Mouse (Mus musculus) heart, adult 18-20 months (tissue): ENCODE measurements around the gene Brinp1. TPM values are rescaled to one million over a fixed set of nuclear protein-coding genes. Genes with fewer than 3 reads are reported as not detected.
"Not testable (repeated sequence)": the region's sequence is repeated elsewhere in the genome, so short reads cannot be mapped to it uniquely, and the experiment has no call there.

Source experiments
- DNase-seq, 2 experiments: peaks; one replicate each; pipeline ENCODE4 v3.0.0; 2021 to 2022; ENCODE audit warnings: mixed read lengths in 1 of 2
- total RNA-seq, 2 experiments: library from RNA; stranded (reverse); gene quantifications; 2 replicates each; pipeline ENCODE4 v1.2.3; 2021

Gene Brinp1
- total RNA-seq, 2 experiments from 2014 or later = 0.18 TPM; not detected in 1

- not testable (repeated sequence) for DNase-seq
Observed at GRCm38 (mm10) chr4:68813997-68814396, 140.2 kb downstream of the Brinp1 start.

- no peak for DNase-seq
Observed at GRCm38 (mm10) chr4:68806502-68806901, 147.7 kb downstream of the Brinp1 start.

GRCm38 (mm10) chr4:68801923-68802855 lies 152.0 kb downstream of the Brinp1 start:
- DNase-seq = no peak

GRCm38 (mm10) chr4:68790003-68790402 lies 164.2 kb downstream of the Brinp1 start:
- DNase-seq = no peak

- peak in 1 of 2 experiments; percentile 2 for DNase-seq
Observed at GRCm38 (mm10) chr4:68788477-68788999, 165.7 kb downstream of the Brinp1 start.

- peak in 1 of 2 experiments; percentile 7 for DNase-seq
Observed at GRCm38 (mm10) chr4:68787642-68788041, 166.6 kb downstream of the Brinp1 start.

GRCm38 (mm10) chr4:68768256-68768655 lies 185.9 kb downstream of the Brinp1 start:
- DNase-seq = no peak

- DNase-seq = no peak
Observed at GRCm38 (mm10) chr4:68767393-68767792, 186.8 kb downstream of the Brinp1 start.

GRCm38 (mm10) chr4:68765772-68766573 lies 188.2 kb downstream of the Brinp1 start:
- no peak for DNase-seq

- DNase-seq = no peak
Observed at GRCm38 (mm10) chr4:68764937-68765336, 189.3 kb downstream of the Brinp1 start.

- no peak for DNase-seq
Observed at GRCm38 (mm10) chr4:68720983-68721382, 233.2 kb downstream of the Brinp1 start.
